Mouse (Mus musculus) bone marrow, adult 2 months (tissue): ENCODE results near the gene Ubap1.

Experiments
- CTCF ChIP-seq: fragments of 200-500 bp; IDR thresholded peaks from 2 replicates; pipeline ENCODE4 v1.5.1; 2011; ENCODE audit warnings: low read length, control low read depth; ENCODE audit not compliant: control insufficient read depth, insufficient read depth
- POLR2A ChIP-seq: fragments of 200-500 bp; IDR thresholded peaks from 2 replicates; pipeline ENCODE4 v1.6.1; 2011; ENCODE audit warnings: low read depth, mild to moderate bottlenecking, control low read depth, low read length, borderline replicate concordance; ENCODE audit not compliant: control insufficient read depth

DNA sequence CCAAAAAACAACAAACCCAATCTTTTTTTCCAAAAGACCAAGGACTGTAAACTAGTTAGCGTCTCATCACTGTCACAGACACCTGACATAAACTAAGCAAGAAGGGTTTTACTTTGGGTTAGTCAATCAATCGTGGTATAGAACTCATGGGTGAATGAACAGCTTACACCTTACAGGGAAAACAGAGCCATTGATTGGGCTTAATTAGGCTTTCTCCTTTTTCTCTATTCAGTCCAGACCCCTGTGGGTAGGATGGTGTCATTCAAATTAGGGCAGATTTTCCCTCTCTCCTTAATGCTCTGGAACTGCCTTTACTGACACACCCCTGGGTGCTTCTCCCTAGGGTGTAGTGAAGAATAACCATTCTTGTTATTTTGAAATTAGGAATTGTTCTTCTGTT is 8.4 kb downstream of the Ubap1 start:
- TF ChIP-seq CTCF = no peak
- no peak for TF ChIP-seq POLR2A
